ENCODE assay signal across 28 mouse cellular contexts in genomic region chr1:172286740-172287139, GRCm38 (mm10). TPM values are rescaled to one million over a fixed set of nuclear protein-coding genes. Genes with fewer than 3 reads are reported as not detected.
DNase-seq lines count a peak whose midpoint lies in the region; ATAC-seq and TF ChIP-seq lines count a peak whose summit lies in the region.
"Had no signal": no experiment of that assay in that cellular context is flagged by ENCODE, and none has a peak within 500 bp of the region (broad histone marks: within the 10 kb centered on the region; RNA-seq: fewer than 3 reads in every experiment).

No protein-coding gene starts in this region.

- DNase-seq in gastrocnemius, adult 2 months = peak; percentile 16
- no peak for DNase-seq in gastrocnemius, postnatal 10 days
- peak; percentile 39 for DNase-seq in CD4-positive, CD25-positive, alpha-beta regulatory T cell, adult 2 months (ENCODE audit: low read depth, low spot score)
- no peak for DNase-seq in left cerebral cortex, postnatal 36 days (ENCODE audit: low spot score in 2 of 2)
- no peak for DNase-seq in kidney, postnatal 4 days
- DNase-seq: adrenal gland, adult 8-10 months; adrenal gland, postnatal 14 days; adrenal gland, postnatal 36 days; cerebellum, adult 11-12 months; cerebellum, adult 9-10 months; cerebellum, postnatal 10 days; cerebellum, postnatal 25 days; embryo, embryonic 11 days had no signal

- H3K27ac ChIP-seq in gastrocnemius, adult 2 months = peak overlapping the region; percentile 87
- H3K27ac ChIP-seq: embryonic facial prominence, embryonic 13.5 days; embryonic facial prominence, embryonic 15.5 days; forebrain, embryonic 10.5 days; forebrain, embryonic 12.5 days had no signal

- intact Hi-C loops in gastrocnemius, adult 2 months (cut with DNase I) = no loop called here
- intact Hi-C loops in left cerebral cortex, postnatal 36 days (cut with DNase I) = no loop called here

- ATAC-seq in CD4-positive, CD25-positive, alpha-beta regulatory T cell, adult 4 months = peak; percentile 72
- peak; percentile 69 for ATAC-seq in inflammation-experienced regulatory T-cells, adult 6 months
- ATAC-seq: forebrain, embryonic 14.5 days; forebrain, embryonic 16.5 days had no signal

- H3K4me3 ChIP-seq in gastrocnemius, adult 2 months = peak overlapping the region; percentile 7
- H3K4me3 ChIP-seq: embryonic facial prominence, embryonic 13.5 days; embryonic facial prominence, embryonic 15.5 days; erythroblast, embryonic 14.5 days; forebrain, embryonic 10.5 days; forebrain, embryonic 12.5 days had no signal

- no peak for TF ChIP-seq CTCF in gastrocnemius, adult 2 months (IDR thresholded peaks at IDR 0.05)

RNA-seq across cellular contexts. Expression of gene Atp1a2, which starts 11.1 kb away (rescaled TPM):
- 1,000 to 10,000 TPM in 1 of 2 experiments, 100 to 1,000 TPM in 1; 838 to 1,060 TPM for total RNA-seq in gastrocnemius, adult 2 months (2021)
- 100 to 1,000 TPM; 695 to 761 TPM for total RNA-seq in gastrocnemius, postnatal 10 days (2021)
- under 1 TPM; 0.33 to 0.42 TPM for polyA plus RNA-seq in CD4-positive, CD25-positive, alpha-beta regulatory T cell, adult 4 months (2017; shearing (Covaris generic))
- under 1 TPM in 2 of 3 experiments, not detected in 1; 0.12 to 0.52 TPM for polyA plus RNA-seq in inflammation-experienced regulatory T-cells, adult 6 months (2017; shearing (Covaris generic))
- total RNA-seq in left cerebral cortex, postnatal 36 days (2021) = 100 to 1,000 TPM; 590 to 654 TPM
- total RNA-seq: common myeloid progenitor, adult 5-6 weeks; MEL had no signal
- polyA plus RNA-seq: erythroblast, embryonic 14.5 days had no signal

RNA-seq across cellular contexts. Expression of gene Igsf8, which starts 25.3 kb away (rescaled TPM):
- 1 to 10 TPM; 7.4 to 8.3 TPM for total RNA-seq in gastrocnemius, adult 2 months (2021)
- 10 to 100 TPM; 15.4 to 19.1 TPM for total RNA-seq in gastrocnemius, postnatal 10 days (2021)
- polyA plus RNA-seq in CD4-positive, CD25-positive, alpha-beta regulatory T cell, adult 4 months (2017; shearing (Covaris generic)) = 1 to 10 TPM; 3.8 to 5.5 TPM
- polyA plus RNA-seq in inflammation-experienced regulatory T-cells, adult 6 months (2017; shearing (Covaris generic)) = 1 to 10 TPM; 3.8 to 5.4 (median 5.2) TPM
- total RNA-seq in left cerebral cortex, postnatal 36 days (2021) = 100 to 1,000 TPM; 253 to 300 TPM

RNA-seq across cellular contexts. Expression of gene Atp1a4, which starts 28.5 kb away (rescaled TPM):
- total RNA-seq in gastrocnemius, adult 2 months (2021) = under 1 TPM; 0.20 to 0.43 TPM
- total RNA-seq in gastrocnemius, postnatal 10 days (2021) = under 1 TPM; 0.61 to 0.66 TPM
- polyA plus RNA-seq in CD4-positive, CD25-positive, alpha-beta regulatory T cell, adult 4 months (2017; shearing (Covaris generic)) = not detected
- polyA plus RNA-seq in inflammation-experienced regulatory T-cells, adult 6 months (2017; shearing (Covaris generic)) = not detected
- total RNA-seq in left cerebral cortex, postnatal 36 days (2021) = not detected
- total RNA-seq: common myeloid progenitor, adult 5-6 weeks; MEL had no signal
- polyA plus RNA-seq: C2C12; cerebellum, adult 2 months; embryonic facial prominence, embryonic 11.5 days; embryonic facial prominence, embryonic 13.5 days; embryonic facial prominence, embryonic 15.5 days; erythroblast, embryonic 14.5 days; forebrain, embryonic 10.5 days; forebrain, embryonic 16.5 days; frontal cortex, adult 2 months had no signal

RNA-seq across cellular contexts. Expression of gene Kcnj9, which starts 42.4 kb away (rescaled TPM):
- total RNA-seq in gastrocnemius, adult 2 months (2021) = not detected
- under 1 TPM; 0.07 to 0.14 TPM for total RNA-seq in gastrocnemius, postnatal 10 days (2021)
- polyA plus RNA-seq in CD4-positive, CD25-positive, alpha-beta regulatory T cell, adult 4 months (2017; shearing (Covaris generic)) = not detected
- not detected for polyA plus RNA-seq in inflammation-experienced regulatory T-cells, adult 6 months (2017; shearing (Covaris generic))
- total RNA-seq in left cerebral cortex, postnatal 36 days (2021) = 100 to 1,000 TPM; 134 to 136 TPM
- total RNA-seq: common myeloid progenitor, adult 5-6 weeks; MEL had no signal
- polyA plus RNA-seq: embryonic facial prominence, embryonic 13.5 days had no signal

RNA-seq across cellular contexts. Expression of gene Kcnj10, which starts 54.3 kb away (rescaled TPM):
- under 1 TPM in 1 of 2 experiments, not detected in 1; 0.06 TPM for total RNA-seq in gastrocnemius, adult 2 months (2021)
- 1 to 10 TPM in 1 of 2 experiments, under 1 TPM in 1; 0.87 to 1.2 TPM for total RNA-seq in gastrocnemius, postnatal 10 days (2021)
- polyA plus RNA-seq in CD4-positive, CD25-positive, alpha-beta regulatory T cell, adult 4 months (2017; shearing (Covaris generic)) = not detected
- polyA plus RNA-seq in inflammation-experienced regulatory T-cells, adult 6 months (2017; shearing (Covaris generic)) = under 1 TPM in 1 of 3 experiments, not detected in 2; 0.12 TPM
- 10 to 100 TPM; 86.8 to 97.1 TPM for total RNA-seq in left cerebral cortex, postnatal 36 days (2021)
- polyA plus RNA-seq: C2C12; erythroblast, embryonic 14.5 days had no signal

Comparison
In these comparisons a context has a peak if more than half of its experiments do, and no peak if none do; other contexts are left out.
1. DNase-seq: peak in gastrocnemius, adult 2 months (single experiment) and CD4-positive, CD25-positive, alpha-beta regulatory T cell, adult 2 months (single experiment); none in gastrocnemius, postnatal 10 days (single experiment), left cerebral cortex, postnatal 36 days (0 of 2) and kidney, postnatal 4 days (0 of 2).
2. RNA of gene Igsf8, which starts 25.3 kb away (total RNA-seq): 253 to 300 TPM in left cerebral cortex, postnatal 36 days; 15.4 to 19.1 TPM in gastrocnemius, postnatal 10 days and 7.4 to 8.3 TPM in gastrocnemius, adult 2 months; every median in the first group is over 10 times any median in the second.